Mouse (Mus musculus): ENCODE measurements around the gene Tekt3. TPM values are rescaled to one million over a fixed set of nuclear protein-coding genes. Genes with fewer than 3 reads are reported as not detected.

Tekt3 gene
- polyA plus RNA-seq, 1 experiment = not detected

DNA sequence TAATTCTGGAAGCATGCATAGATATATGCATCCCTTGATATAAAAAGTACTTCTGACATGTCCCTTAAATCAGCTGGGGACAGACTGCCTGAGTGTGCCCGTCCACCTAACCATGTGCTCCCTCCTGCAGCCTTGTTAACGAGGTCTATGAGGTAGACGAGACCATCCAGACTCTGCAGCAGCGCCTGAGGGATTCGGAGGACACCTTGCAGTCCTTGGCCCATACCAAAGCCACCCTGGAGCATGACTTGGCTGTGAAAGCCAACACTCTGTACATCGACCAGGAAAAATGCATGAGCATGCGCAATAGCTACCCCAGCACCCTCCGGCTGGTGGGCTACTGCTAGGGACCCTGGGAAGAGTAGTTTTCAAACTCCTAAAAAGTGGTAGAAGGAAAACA, 33.0 kb downstream of the Tekt3 start:
- Histone ChIP-seq H3K27ac (ENCODE audit: insufficient read depth, low read length) (no peak overlapping the region), H3K4me1 (ENCODE audit: control insufficient read depth, insufficient read depth, low read length) (no peaks in the 10 kb centered on the region), H3K27me3 (ENCODE audit: control insufficient read depth, insufficient read depth, low read length) (no peaks in the 10 kb centered on the region), H3K4me3 (replicated peaks; ENCODE audit: insufficient read depth, low read depth, low read length) (no peak overlapping the region)
- 81% methylated on average over 8 of the region's 8 CpGs for WGBS
- no peak for DNase-seq
- TF ChIP-seq POLR2A (IDR thresholded peaks at IDR 0.05; ENCODE audit: borderline replicate concordance, insufficient read depth, low read length) = no peak
- TF ChIP-seq CTCF (IDR thresholded peaks at IDR 0.05; ENCODE audit: borderline replicate concordance, insufficient read depth, low read depth, low read length) = no peak

DNA sequence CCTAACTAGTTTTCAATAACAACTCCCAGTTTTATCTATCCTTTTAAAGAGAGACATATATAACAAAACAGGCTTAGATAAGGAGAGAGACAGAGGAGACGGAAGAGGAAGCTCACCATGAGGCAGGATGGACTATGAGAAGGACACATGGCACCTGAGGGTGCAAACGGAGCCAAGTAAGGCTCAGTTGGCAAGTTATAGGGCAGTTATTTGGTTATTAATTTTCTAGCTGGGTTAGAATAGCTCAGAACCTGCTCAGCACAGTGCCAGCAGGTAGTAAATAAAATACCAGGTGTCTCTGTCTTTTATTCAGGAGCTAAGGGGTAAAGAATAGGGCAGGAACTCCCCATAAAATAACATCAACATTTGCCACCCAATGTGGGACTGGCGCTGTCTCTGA, 36.6 kb downstream of the Tekt3 start:
- H3K27me3 ChIP-seq (ENCODE audit: control insufficient read depth, insufficient read depth, low read length) = no peaks in the 10 kb centered on the region
- TF ChIP-seq CTCF (IDR thresholded peaks at IDR 0.05; ENCODE audit: borderline replicate concordance, insufficient read depth, low read depth, low read length) = no peak
- no peak for TF ChIP-seq POLR2A (IDR thresholded peaks at IDR 0.05; ENCODE audit: borderline replicate concordance, insufficient read depth, low read length)
- H3K4me1 ChIP-seq (ENCODE audit: control insufficient read depth, insufficient read depth, low read length) = no peaks in the 10 kb centered on the region
- WGBS = 70% methylated on average over 3 of the region's 3 CpGs
- DNase-seq = no peak
- no peak overlapping the region for H3K27ac ChIP-seq (ENCODE audit: insufficient read depth, low read length)
- no peak overlapping the region for H3K4me3 ChIP-seq (replicated peaks; ENCODE audit: insufficient read depth, low read depth, low read length)

DNA sequence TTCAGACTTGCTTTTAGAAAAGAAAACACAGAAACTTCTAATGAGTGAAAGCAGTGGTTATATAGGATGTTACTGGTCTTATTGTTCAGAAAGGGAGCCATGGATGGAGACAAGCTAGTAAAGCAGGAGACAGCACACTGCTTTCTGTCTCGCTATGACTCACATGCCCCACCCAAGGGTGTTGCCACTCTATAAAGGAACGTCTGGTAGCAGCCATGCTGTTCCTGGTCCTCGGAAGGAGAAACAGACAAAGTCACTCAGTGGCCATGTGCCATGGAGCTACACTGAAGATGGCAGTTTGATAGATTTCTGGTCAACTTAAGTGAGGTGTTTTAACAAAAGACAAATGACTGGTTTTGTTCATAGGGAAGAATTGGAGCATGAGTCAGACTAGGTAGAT, 37.9 kb downstream of the Tekt3 start:
- 82% methylated on average over 3 of the region's 3 CpGs for whole genome bisulfite sequencing
- H3K4me1 ChIP-seq (ENCODE audit: control insufficient read depth, insufficient read depth, low read length) = no peaks in the 10 kb centered on the region
- TF ChIP-seq CTCF (IDR thresholded peaks at IDR 0.05; ENCODE audit: borderline replicate concordance, insufficient read depth, low read depth, low read length) = no peak
- no peak for TF ChIP-seq POLR2A (IDR thresholded peaks at IDR 0.05; ENCODE audit: borderline replicate concordance, insufficient read depth, low read length)

DNA sequence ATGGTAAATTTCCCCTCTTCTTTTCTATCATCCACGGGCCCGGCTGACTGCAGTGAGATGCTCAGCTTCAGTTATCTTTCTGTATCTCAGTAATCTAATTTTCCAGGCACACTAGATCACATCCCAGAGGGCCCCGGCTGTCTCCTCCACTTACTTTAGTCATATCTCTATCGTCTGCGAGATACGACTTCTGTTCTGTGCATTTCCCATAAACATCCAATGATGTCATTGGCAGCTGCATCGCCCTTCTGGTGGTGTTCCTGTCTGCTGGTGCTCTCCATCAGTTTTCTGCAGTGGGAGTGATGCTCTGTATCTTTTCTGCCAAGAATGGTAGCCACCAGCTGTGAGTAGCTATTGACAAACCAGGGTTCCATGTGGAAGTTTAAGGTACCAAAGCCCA, 41.8 kb downstream of the Tekt3 start:
- 81% methylated on average over 7 of the region's 7 CpGs for WGBS
- TF ChIP-seq POLR2A (IDR thresholded peaks at IDR 0.05; ENCODE audit: borderline replicate concordance, insufficient read depth, low read length) = no peak
- TF ChIP-seq CTCF (IDR thresholded peaks at IDR 0.05; ENCODE audit: borderline replicate concordance, insufficient read depth, low read depth, low read length) = no peak
- no peak for DNase-seq
- H3K4me1 ChIP-seq (ENCODE audit: control insufficient read depth, insufficient read depth, low read length) = no peaks in the 10 kb centered on the region
- H3K27me3 ChIP-seq (ENCODE audit: control insufficient read depth, insufficient read depth, low read length) = no peaks in the 10 kb centered on the region
- no peak overlapping the region for H3K27ac ChIP-seq (ENCODE audit: insufficient read depth, low read length)
- no peak overlapping the region for H3K4me3 ChIP-seq (replicated peaks; ENCODE audit: insufficient read depth, low read depth, low read length)

More for the DNA sequence above, 37.9 kb downstream of the Tekt3 start:
- no peak overlapping the region for H3K4me3 ChIP-seq (replicated peaks; ENCODE audit: insufficient read depth, low read depth, low read length)
- no peaks in the 10 kb centered on the region for H3K27me3 ChIP-seq (ENCODE audit: control insufficient read depth, insufficient read depth, low read length)
- DNase-seq = no peak
- no peak overlapping the region for H3K27ac ChIP-seq (ENCODE audit: insufficient read depth, low read length)

DNA sequence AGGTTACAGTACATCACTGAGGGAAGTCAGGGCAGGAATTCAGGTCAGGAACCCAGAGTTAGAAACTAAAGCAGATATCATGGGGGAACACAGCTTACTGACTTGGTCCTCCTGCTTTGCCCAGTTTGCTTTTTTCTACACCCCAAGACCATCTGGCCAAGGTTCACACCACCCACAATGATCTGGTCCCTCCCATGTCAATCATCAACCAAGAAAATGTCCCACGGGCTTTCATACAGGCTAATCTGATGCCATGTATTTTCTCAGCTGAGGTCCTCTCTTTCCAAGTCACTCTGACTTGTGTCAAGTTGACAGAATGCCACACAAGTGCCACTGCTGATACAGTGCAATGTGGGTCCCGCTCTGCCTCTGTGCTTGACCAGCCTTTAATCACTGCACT, 42.6 kb downstream of the Tekt3 start:
- Histone ChIP-seq H3K4me3 (replicated peaks; ENCODE audit: insufficient read depth, low read depth, low read length) (no peak overlapping the region), H3K27me3 (ENCODE audit: control insufficient read depth, insufficient read depth, low read length) (no peaks in the 10 kb centered on the region), H3K4me1 (ENCODE audit: control insufficient read depth, insufficient read depth, low read length) (no peaks in the 10 kb centered on the region), H3K27ac (ENCODE audit: insufficient read depth, low read length) (no peak overlapping the region)
- TF ChIP-seq POLR2A (IDR thresholded peaks at IDR 0.05; ENCODE audit: borderline replicate concordance, insufficient read depth, low read length) (no peak), CTCF (IDR thresholded peaks at IDR 0.05; ENCODE audit: borderline replicate concordance, insufficient read depth, low read depth, low read length) (no peak)
- no peak for DNase-seq
- 76% methylated on average over 2 of the region's 2 CpGs for WGBS

DNA sequence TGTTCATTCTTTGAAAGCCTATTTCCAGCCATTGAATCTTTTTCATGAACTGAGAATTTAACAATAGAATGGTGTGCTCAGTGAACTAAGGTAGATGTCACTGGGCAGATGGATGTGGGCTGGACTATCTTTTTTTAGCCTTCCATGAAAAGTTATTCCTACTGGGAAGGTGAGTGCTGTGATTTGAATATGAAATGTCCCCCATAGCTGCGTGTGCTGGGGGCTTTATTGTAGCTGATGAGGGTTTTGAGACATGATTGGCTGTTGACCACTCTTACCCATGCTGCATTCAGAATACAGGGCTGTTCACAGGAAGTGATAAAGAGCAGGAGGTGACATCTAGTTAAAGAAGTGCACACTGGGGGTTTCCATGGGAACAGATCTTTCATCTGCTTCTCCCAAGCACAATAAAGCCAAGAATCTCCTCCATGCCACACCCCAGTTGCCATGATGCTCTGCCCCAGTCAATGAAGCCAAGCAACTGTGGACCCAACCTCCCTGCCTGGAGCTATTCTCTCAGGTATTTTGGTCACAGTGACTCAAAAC, 47.8 kb downstream of the Tekt3 start:
- Histone ChIP-seq H3K27me3 (ENCODE audit: control insufficient read depth, insufficient read depth, low read length) (no peaks in the 10 kb centered on the region), H3K4me1 (ENCODE audit: control insufficient read depth, insufficient read depth, low read length) (no peaks in the 10 kb centered on the region), H3K27ac (ENCODE audit: insufficient read depth, low read length) (no peak overlapping the region), H3K4me3 (replicated peaks; ENCODE audit: insufficient read depth, low read depth, low read length) (no peak overlapping the region)
- 51% methylated on average over 1 of the region's 1 CpGs for WGBS
- DNase-seq = no peak
- TF ChIP-seq POLR2A (IDR thresholded peaks at IDR 0.05; ENCODE audit: borderline replicate concordance, insufficient read depth, low read length) = no peak
- TF ChIP-seq CTCF (IDR thresholded peaks at IDR 0.05; ENCODE audit: borderline replicate concordance, insufficient read depth, low read depth, low read length) = no peak

DNA sequence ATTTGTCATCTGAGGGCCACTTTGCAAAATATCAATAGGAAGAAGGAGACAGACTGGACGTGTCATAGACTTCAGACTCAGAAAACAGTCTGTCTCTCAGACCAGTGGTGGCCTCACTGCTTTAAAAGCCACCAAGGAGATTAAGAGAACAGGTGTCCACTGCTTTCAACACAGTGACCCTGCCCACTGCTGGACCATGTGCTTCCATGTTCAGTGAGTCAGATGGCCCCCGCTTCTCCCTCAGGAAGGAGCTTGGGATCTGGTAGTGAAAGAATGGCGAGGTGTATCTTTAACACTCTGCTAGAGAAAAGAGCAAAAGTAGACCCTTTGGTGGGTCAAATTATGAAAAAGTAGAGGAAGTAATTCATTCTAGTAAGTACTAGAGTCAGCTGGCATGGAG, 48.9 kb downstream of the Tekt3 start:
- Histone ChIP-seq H3K27ac (ENCODE audit: insufficient read depth, low read length) (no peak overlapping the region), H3K27me3 (ENCODE audit: control insufficient read depth, insufficient read depth, low read length) (no peaks in the 10 kb centered on the region), H3K4me3 (replicated peaks; ENCODE audit: insufficient read depth, low read depth, low read length) (no peak overlapping the region), H3K4me1 (ENCODE audit: control insufficient read depth, insufficient read depth, low read length) (no peaks in the 10 kb centered on the region)
- TF ChIP-seq CTCF (IDR thresholded peaks at IDR 0.05; ENCODE audit: borderline replicate concordance, insufficient read depth, low read depth, low read length) (no peak), POLR2A (IDR thresholded peaks at IDR 0.05; ENCODE audit: borderline replicate concordance, insufficient read depth, low read length) (no peak)
- no peak for DNase-seq
- 84% methylated on average over 3 of the region's 3 CpGs for WGBS

DNA sequence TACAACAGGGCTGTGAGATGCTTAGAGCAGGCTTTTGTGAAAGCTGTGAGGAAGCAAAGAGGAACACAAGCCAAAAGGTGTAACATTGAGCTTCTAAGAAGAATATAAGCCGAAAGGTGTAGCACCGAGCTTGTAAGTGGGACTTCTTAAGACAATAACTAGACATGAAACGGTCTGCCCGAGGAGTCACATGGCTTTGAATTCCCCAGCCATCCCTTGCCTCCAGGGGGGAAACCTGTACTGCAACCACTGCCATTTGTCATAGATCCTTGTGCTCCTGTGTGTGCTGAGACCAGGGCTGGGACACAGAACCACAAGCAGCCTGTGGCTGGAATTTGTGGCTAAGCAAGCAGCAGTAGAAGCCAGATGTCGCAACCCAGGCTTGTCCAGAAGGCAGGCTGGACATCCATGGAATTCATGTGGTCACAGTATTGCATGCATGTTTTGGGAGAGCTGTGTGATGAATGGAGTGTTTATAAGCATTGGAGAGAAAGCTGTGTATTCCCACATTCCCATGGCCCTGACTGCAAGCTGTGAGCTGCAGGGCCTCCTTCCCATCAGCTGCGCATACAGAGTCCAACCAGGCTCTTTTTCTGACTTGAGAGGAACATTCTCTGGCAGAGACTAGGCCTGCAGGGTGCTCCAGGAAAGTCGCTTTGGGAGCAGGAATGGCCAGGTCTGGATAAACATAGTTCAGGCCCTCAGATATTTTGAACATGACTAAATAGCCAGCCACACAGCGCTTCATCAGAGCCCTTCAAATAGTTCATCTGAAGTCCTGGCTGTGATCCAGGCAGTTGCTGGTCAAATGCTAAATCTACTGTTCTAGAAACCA, 53.6 kb downstream of the Tekt3 start:
- no peak overlapping the region for H3K4me3 ChIP-seq (replicated peaks; ENCODE audit: insufficient read depth, low read depth, low read length)
- H3K4me1 ChIP-seq (ENCODE audit: control insufficient read depth, insufficient read depth, low read length) = no peaks in the 10 kb centered on the region
- DNase-seq = no peak
- WGBS = 79% methylated on average over 8 of the region's 8 CpGs
- no peaks in the 10 kb centered on the region for H3K27me3 ChIP-seq (ENCODE audit: control insufficient read depth, insufficient read depth, low read length)
- TF ChIP-seq CTCF (IDR thresholded peaks at IDR 0.05; ENCODE audit: borderline replicate concordance, insufficient read depth, low read depth, low read length) = no peak
- no peak for TF ChIP-seq POLR2A (IDR thresholded peaks at IDR 0.05; ENCODE audit: borderline replicate concordance, insufficient read depth, low read length)
- H3K27ac ChIP-seq (ENCODE audit: insufficient read depth, low read length) = 0 out of 2 replicates have a peak overlapping the region, but pooled peaks have one; percentile 4

Data from cerebellum, adult 2 months (tissue).